Mouse (Mus musculus): Measurements from ENCODE around the gene Pde4b. TPM values are rescaled to one million over a fixed set of nuclear protein-coding genes. Genes with fewer than 3 reads are reported as not detected.
A peak's percentile ranks its signal among the peaks of the same experiment; 100 is the strongest.

The Pde4b gene
- total RNA-seq, 1 experiment: 1.4 TPM

DNA sequence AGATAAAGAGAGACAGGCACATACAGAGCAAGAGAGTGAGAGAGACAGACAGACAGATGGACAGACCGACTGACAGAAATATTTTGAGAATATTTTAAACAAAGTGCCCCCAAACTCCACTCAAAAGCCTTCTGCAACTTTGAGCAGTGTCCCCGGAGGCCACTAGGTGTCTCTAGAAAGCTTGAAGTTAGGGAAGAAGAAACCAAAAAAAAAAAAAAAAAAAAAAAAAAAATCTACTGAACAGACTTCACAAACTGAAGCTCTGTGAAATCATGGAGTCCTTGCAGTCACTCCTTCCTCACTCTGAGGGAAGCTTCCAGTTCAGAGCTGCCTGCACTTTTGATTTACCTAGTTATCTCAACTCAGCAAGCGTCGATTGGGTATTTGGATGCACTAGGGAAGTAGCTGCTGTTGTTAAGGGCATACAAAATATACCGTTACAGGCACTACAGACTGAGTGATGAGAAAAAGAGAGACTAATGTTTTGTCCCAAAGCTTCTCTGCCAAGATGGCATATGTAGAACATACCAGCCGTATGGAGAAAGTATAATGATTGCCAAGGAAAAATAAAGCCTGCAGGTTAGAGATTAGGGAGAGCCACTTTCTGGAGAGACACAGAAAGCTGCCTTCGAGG is 141.7 kb downstream of the Pde4b start:
- Histone ChIP-seq H3K4me3 (ENCODE audit: insufficient read depth in 1 of 2, low read depth in 1 of 2, low read length in 2 of 2, poor library complexity in 1 of 2, severe bottlenecking in 1 of 2) (no peak overlapping the region), H3K4me1 (ENCODE audit: control insufficient read depth in 2 of 2, insufficient read depth in 2 of 2, low read length in 2 of 2, poor library complexity in 1 of 2) (no peaks in the 10 kb centered on the region), H3K36me3 (ENCODE audit: control insufficient read depth, insufficient read depth, low read length, poor library complexity, severe bottlenecking) (no peaks in the 10 kb centered on the region), H3K9me3 (ENCODE audit: control insufficient read depth, insufficient read depth, low read depth, low read length) (no peaks in the 10 kb centered on the region), H3K27ac (ENCODE audit: insufficient read depth, low read depth, low read length, poor library complexity, severe bottlenecking) (no peak overlapping the region), H3K9ac (ENCODE audit: insufficient read depth, low read depth, low read length, poor library complexity, severe bottlenecking) (no peak overlapping the region)
- TF ChIP-seq ZC3H11A (IDR thresholded peaks at IDR 0.05; ENCODE audit: borderline replicate concordance, low read depth, low read length): no peak
- peak; percentile 97 for TF ChIP-seq ZNF384 (IDR thresholded peaks at IDR 0.05; ENCODE audit: low read depth, low read length)
- no peak for TF ChIP-seq HCFC1 (IDR thresholded peaks at IDR 0.05; ENCODE audit: borderline replicate concordance, insufficient read depth, low read length)
- no peak for TF ChIP-seq CHD2 (IDR thresholded peaks at IDR 0.05; ENCODE audit: low read depth, low read length)
- TF ChIP-seq MAFK (IDR thresholded peaks at IDR 0.05; ENCODE audit: insufficient read depth, low read depth, low read length): no peak
- DNase-seq (ENCODE audit: low read depth, low spot score): no peak
- in situ Hi-C loops (cut with MboI; ENCODE audit: low sequenced_read_pairs in 2 of 2, unreplicated experiment in 2 of 2): loop anchor here in 1 of 2 experiments (25.0 kb wide), 1 partner anchor 433 kb away; no protein-coding TSS in a partner anchor

DNA sequence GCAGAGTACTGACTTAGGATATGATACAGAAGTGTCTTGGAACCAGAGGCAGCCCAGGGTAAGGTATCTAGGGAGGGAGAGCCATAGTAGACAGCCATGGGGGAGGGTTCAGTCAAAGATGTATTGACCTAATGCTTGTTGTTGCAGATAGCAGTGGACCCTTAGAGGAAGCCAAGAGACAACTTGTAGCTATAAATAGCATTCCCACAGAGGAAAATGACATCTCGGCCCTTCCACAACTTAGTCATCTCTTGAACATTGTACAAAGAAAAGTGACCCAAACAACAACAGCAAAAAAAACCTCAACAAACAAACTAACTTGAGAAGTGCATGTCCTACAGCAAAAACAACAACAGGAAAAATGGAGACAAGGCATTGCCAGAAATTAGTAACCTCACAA is 143.6 kb downstream of the Pde4b start:
- Histone ChIP-seq H3K27ac (ENCODE audit: insufficient read depth, low read depth, low read length, poor library complexity, severe bottlenecking) (no peak overlapping the region), H3K36me3 (ENCODE audit: control insufficient read depth, insufficient read depth, low read length, poor library complexity, severe bottlenecking) (no peaks in the 10 kb centered on the region), H3K4me1 (ENCODE audit: control insufficient read depth in 2 of 2, insufficient read depth in 2 of 2, low read length in 2 of 2, poor library complexity in 1 of 2) (peaks cover 2 to 3% of the 10 kb centered on the region in 2 experiments; a peak in 1 of 4 replicates), H3K9ac (ENCODE audit: insufficient read depth, low read depth, low read length, poor library complexity, severe bottlenecking) (no peak overlapping the region), H3K9me3 (ENCODE audit: control insufficient read depth, insufficient read depth, low read depth, low read length) (no peaks in the 10 kb centered on the region), H3K4me3 (ENCODE audit: insufficient read depth in 1 of 2, low read depth in 1 of 2, low read length in 2 of 2, poor library complexity in 1 of 2, severe bottlenecking in 1 of 2) (no peak overlapping the region)
- no peak for TF ChIP-seq CHD2 (IDR thresholded peaks at IDR 0.05; ENCODE audit: low read depth, low read length)
- TF ChIP-seq HCFC1 (IDR thresholded peaks at IDR 0.05; ENCODE audit: borderline replicate concordance, insufficient read depth, low read length): no peak
- TF ChIP-seq ZNF384 (IDR thresholded peaks at IDR 0.05; ENCODE audit: low read depth, low read length): no peak
- no peak for TF ChIP-seq ZC3H11A (IDR thresholded peaks at IDR 0.05; ENCODE audit: borderline replicate concordance, low read depth, low read length)
- TF ChIP-seq MAFK (IDR thresholded peaks at IDR 0.05; ENCODE audit: insufficient read depth, low read depth, low read length): no peak
- DNase-seq (ENCODE audit: low read depth, low spot score): no peak
- in situ Hi-C loops (cut with MboI; ENCODE audit: low sequenced_read_pairs in 2 of 2, unreplicated experiment in 2 of 2): loop anchor here in 1 of 2 experiments (25.0 kb wide), 1 partner anchor 431 kb away; no protein-coding TSS in a partner anchor

DNA sequence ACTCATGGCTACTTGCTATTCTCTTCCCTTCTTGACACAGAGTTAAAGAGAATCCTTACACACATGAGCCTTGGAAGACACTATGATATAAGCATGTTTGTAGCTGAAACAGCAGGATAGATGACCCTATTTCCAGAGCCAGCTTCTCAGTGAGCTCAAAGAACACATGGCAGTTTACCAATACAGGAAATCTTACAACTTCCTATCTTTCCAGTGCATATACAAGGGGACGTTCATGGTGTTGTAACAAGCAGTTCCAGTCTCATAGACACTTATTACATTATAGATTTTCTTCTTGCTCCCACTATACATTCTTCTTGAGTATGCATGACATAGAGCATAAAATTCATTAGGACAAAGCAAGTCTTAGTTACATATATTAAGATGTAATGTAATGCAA is 146.3 kb downstream of the Pde4b start:
- DNase-seq (ENCODE audit: low read depth, low spot score): no peak
- in situ Hi-C loops (cut with MboI; ENCODE audit: low sequenced_read_pairs in 2 of 2, unreplicated experiment in 2 of 2): loop anchor here in 1 of 2 experiments (25.0 kb wide), 1 partner anchor 429 kb away; no protein-coding TSS in a partner anchor
- Histone ChIP-seq H3K4me1 (ENCODE audit: control insufficient read depth in 2 of 2, insufficient read depth in 2 of 2, low read length in 2 of 2, poor library complexity in 1 of 2) (peaks cover 2 to 3% of the 10 kb centered on the region in 2 experiments; a peak in 1 of 4 replicates), H3K9ac (ENCODE audit: insufficient read depth, low read depth, low read length, poor library complexity, severe bottlenecking) (no peak overlapping the region), H3K9me3 (ENCODE audit: control insufficient read depth, insufficient read depth, low read depth, low read length) (no peaks in the 10 kb centered on the region), H3K4me3 (ENCODE audit: insufficient read depth in 1 of 2, low read depth in 1 of 2, low read length in 2 of 2, poor library complexity in 1 of 2, severe bottlenecking in 1 of 2) (no peak overlapping the region), H3K27ac (ENCODE audit: insufficient read depth, low read depth, low read length, poor library complexity, severe bottlenecking) (no peak overlapping the region), H3K36me3 (ENCODE audit: control insufficient read depth, insufficient read depth, low read length, poor library complexity, severe bottlenecking) (no peaks in the 10 kb centered on the region)
- TF ChIP-seq ZNF384 (IDR thresholded peaks at IDR 0.05; ENCODE audit: low read depth, low read length) (no peak), HCFC1 (IDR thresholded peaks at IDR 0.05; ENCODE audit: borderline replicate concordance, insufficient read depth, low read length) (no peak), CHD2 (IDR thresholded peaks at IDR 0.05; ENCODE audit: low read depth, low read length) (no peak), MAFK (IDR thresholded peaks at IDR 0.05; ENCODE audit: insufficient read depth, low read depth, low read length) (no peak), ZC3H11A (IDR thresholded peaks at IDR 0.05; ENCODE audit: borderline replicate concordance, low read depth, low read length) (no peak)

DNA sequence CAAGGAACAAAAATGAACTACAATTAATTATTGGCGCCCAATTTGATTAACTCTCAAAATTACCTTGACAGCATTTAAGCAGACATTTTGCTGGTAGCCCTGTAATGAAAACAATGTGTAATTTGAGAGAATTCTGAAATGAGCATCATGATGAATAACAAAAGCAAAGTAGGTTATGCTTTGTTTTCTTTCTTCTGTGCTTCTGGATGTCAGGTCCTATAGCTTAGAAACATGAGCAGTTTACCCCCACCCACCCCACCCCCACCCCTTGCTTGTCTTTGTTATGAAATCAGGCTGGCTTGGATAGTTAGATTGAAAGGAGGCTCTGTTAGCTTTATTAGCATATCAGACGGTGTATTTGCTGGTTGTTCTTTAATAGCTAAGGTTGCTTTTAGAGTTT is 147.8 kb downstream of the Pde4b start:
- Histone ChIP-seq H3K36me3 (ENCODE audit: control insufficient read depth, insufficient read depth, low read length, poor library complexity, severe bottlenecking) (no peaks in the 10 kb centered on the region), H3K27ac (ENCODE audit: insufficient read depth, low read depth, low read length, poor library complexity, severe bottlenecking) (no peak overlapping the region), H3K4me3 (ENCODE audit: insufficient read depth in 1 of 2, low read depth in 1 of 2, low read length in 2 of 2, poor library complexity in 1 of 2, severe bottlenecking in 1 of 2) (no peak overlapping the region), H3K9me3 (ENCODE audit: control insufficient read depth, insufficient read depth, low read depth, low read length) (no peaks in the 10 kb centered on the region), H3K9ac (ENCODE audit: insufficient read depth, low read depth, low read length, poor library complexity, severe bottlenecking) (no peak overlapping the region), H3K4me1 (ENCODE audit: control insufficient read depth in 2 of 2, insufficient read depth in 2 of 2, low read length in 2 of 2, poor library complexity in 1 of 2) (peaks cover 2 to 3% of the 10 kb centered on the region in 2 experiments; a peak in 1 of 4 replicates)
- peak; percentile 34 for DNase-seq (ENCODE audit: low read depth, low spot score)
- TF ChIP-seq ZC3H11A (IDR thresholded peaks at IDR 0.05; ENCODE audit: borderline replicate concordance, low read depth, low read length) (no peak), HCFC1 (IDR thresholded peaks at IDR 0.05; ENCODE audit: borderline replicate concordance, insufficient read depth, low read length) (no peak), MAFK (IDR thresholded peaks at IDR 0.05; ENCODE audit: insufficient read depth, low read depth, low read length) (no peak), CHD2 (IDR thresholded peaks at IDR 0.05; ENCODE audit: low read depth, low read length) (no peak), ZNF384 (IDR thresholded peaks at IDR 0.05; ENCODE audit: low read depth, low read length) (no peak)
- in situ Hi-C loops (cut with MboI; ENCODE audit: low sequenced_read_pairs in 2 of 2, unreplicated experiment in 2 of 2): loop anchor here in 1 of 2 experiments (25.0 kb wide), 1 partner anchor 427 kb away; no protein-coding TSS in a partner anchor
